Mouse (Mus musculus) heart, postnatal 0 days (tissue): ENCODE data around the gene Upf2.

Experiments used
- CTCF ChIP-seq: IDR thresholded peaks from 2 replicates; pipeline ENCODE4 v1.5.1; 2016; ENCODE audit warnings: antibody characterized with exemption, control low read depth, low read depth
- EP300 ChIP-seq: IDR thresholded peaks from 2 replicates; pipeline ENCODE4 v1.6.1; 2016; ENCODE audit warnings: antibody characterized with exemption, low read depth

DNA sequence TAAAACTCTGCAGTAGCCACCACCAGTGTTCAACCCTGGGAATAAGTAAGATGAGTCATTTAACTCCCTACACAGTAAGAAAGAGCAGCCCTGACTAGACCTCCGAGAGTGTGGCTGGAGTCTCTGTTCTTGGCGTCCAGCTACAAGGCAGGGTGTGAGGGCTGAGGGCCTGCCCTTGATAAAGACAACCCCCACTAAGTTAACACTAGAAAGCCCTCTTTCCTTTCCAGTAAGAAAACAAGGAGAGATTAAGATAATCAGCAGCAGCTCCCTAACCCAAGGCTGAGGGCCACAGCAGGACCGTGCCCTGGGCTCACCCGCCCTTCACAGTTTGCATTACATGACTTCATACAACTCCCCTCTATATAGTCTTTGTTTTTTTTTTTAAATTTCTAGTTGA is 97.3 kb downstream of the Upf2 start:
- TF ChIP-seq CTCF (no peak), EP300 (no peak)
